Mouse (Mus musculus) duodenum, adult 2 months (tissue): ENCODE measurements around the gene Fank1. TPM values are rescaled to one million over a fixed set of nuclear protein-coding genes. Genes with fewer than 3 reads are reported as not detected.

Experiments used
- polyA plus RNA-seq: library from polyadenylated mRNA; depleted of rRNA; stranded (reverse); fragments of >200 nt; gene quantifications from 2 replicates; pipeline ENCODE4 v1.2.3, GENCODE M21; 2012; ENCODE audit warnings: low replicate concordance; rRNA removed

Gene Fank1
- polyA plus RNA-seq, result 0.08 TPM in 1 of 2 replicates, not detected in the other

GRCm38 (mm10) chr7:133776626-133776996, at the start of gene Fank1:
TSS of gene Fank1 (plus strand) at chr7:133776861.

GRCm38 (mm10) chr7:133782717-133783435, 6.2 kb downstream of the Fank1 start, which contains the start of gene Dhx32:
TSS of gene Dhx32 (minus strand) at chr7:133782726.

Other genes with a start within 250 kb of the Fank1 start
- gene Tex36, start 174.7 kb upstream of the Fank1 start, polyA plus RNA-seq, result not detected in 2 replicates
- 2.1 and 4.8 TPM in 2 replicates for gene Edrf1, start 139.3 kb upstream of the Fank1 start, polyA plus RNA-seq
- not detected in 2 replicates for gene Mmp21, start 96.8 kb upstream of the Fank1 start, polyA plus RNA-seq
- gene Bccip, start 67.5 kb upstream of the Fank1 start, polyA plus RNA-seq, result 6.2 and 8.9 TPM in 2 replicates
- gene Uros, start 66.8 kb upstream of the Fank1 start, polyA plus RNA-seq, result 7.6 and 8.7 TPM in 2 replicates
- gene Dhx32, start 5.9 kb downstream of the Fank1 start, polyA plus RNA-seq, result 12.0 and 13.3 TPM in 2 replicates